Mouse (Mus musculus): Measurements from ENCODE around the gene Gm10100. TPM values are rescaled to one million over a fixed set of nuclear protein-coding genes. Genes with fewer than 3 reads are reported as not detected.

Gene Gm10100
- not detected for polyA plus RNA-seq (2015; fragmentation: Illumina TruSeq; extraction: RNeasy Lipid Tissue Mini Kit (QIAGEN cat#74804); ENCODE audit: low read depth, low replicate concordance)

GRCm38 (mm10) chr10:77726186-77726585 lies at the start of gene Gm10100:
Gene Gm10100 (plus strand): TSS chr10:77726486.

GRCm38 (mm10) chr10:77685895-77686664 lies 40.2 kb upstream of the Gm10100 start, which contains the start of gene Tspear:
Gene Tspear (plus strand): TSS chr10:77686569.

DNA sequence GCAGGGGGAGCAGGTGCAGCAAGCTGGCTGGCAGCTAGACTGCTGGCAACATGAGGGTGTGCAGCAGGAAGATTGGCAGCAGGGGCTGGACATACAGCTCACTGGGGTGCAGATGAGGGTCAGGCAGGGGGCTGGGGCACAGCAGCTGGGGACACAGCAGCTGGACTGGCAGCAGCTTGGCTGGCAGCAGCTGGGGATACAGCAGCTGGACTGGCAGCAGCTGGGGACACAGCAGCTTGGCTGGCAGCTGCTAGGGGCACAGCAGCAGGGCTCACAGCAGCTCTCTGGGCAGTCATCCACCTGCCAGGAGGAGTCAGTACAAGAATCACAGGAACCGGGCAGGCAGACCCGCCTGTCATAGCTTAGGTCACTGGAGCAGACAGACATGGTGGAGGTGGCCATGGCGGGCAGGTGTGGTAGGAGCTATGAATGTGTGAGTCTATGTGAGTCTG lies 35.9 kb upstream of the Gm10100 start, which contains the start of gene Gm19402:
Gene Gm19402, minus strand, starts transcription at position 402 of the 452 bp plus-strand sequence.

DNA sequence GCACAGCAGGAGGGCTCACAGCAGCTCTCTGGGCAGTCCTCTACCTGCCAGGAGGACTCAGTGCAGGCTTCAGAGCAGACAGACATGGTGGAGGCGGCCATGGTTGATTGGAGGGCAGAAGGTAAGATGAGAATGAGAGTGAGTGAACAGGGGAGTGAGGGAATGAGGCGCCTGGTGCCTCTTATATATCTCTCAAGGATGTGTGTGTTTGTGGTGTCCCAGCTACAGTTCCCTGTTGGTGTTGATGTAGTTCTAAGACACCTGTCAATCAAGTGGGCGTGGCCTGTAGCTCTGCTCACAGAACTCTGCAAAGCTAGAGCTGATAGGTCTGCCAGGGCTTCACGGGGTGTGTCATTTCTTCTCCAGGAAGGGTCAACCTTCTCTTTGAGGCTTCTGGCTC lies 29.2 kb upstream of the Gm10100 start, which contains the start of gene Gm9508:
Gene Gm9508, minus strand, starts transcription at position 101 of the 400 bp plus-strand sequence.

DNA sequence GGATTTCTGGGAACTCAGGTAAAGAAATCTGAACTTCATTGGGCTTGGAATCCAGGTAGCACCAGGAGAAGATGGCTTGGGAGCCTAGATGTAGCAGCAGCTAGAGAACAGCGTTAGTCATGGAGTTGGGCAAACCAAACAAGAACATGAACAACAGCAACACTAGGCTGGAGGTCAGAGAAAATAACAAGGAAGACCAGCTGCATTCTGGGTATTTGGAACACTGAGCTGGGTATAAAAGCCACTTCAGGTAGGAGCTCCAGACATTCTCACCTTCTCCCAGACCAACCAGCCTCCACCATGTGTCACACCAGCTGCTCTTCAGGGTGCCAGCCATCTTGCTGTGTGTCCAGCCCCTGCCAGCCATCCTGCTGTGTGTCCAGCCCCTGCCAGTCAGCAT lies 20.0 kb upstream of the Gm10100 start, which contains the start of gene Gm10272:
Gene Gm10272, plus strand, starts transcription at position 301 of the 400 bp plus-strand sequence.

DNA sequence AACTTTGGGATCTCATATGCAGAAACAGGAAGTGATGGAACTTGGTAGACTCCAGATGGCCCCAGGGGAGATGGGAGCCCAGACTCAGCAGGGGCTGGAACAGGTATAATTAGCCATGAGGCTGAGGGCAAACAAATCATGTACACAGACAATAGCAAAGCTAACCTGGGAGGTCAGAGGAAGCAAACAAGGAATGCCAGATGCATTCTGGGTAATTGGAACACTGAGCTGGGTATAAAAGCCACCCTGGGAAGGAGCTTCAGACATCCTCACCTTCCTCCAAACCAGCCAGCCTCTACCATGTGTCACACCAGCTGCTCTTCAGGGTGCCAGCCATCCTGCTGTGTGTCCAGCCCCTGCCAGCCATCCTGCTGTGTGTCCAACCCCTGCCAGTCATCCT lies 15.1 kb upstream of the Gm10100 start, which contains the start of gene Gm10024:
Gene Gm10024, plus strand, starts transcription at position 301 of the 400 bp plus-strand sequence.

DNA sequence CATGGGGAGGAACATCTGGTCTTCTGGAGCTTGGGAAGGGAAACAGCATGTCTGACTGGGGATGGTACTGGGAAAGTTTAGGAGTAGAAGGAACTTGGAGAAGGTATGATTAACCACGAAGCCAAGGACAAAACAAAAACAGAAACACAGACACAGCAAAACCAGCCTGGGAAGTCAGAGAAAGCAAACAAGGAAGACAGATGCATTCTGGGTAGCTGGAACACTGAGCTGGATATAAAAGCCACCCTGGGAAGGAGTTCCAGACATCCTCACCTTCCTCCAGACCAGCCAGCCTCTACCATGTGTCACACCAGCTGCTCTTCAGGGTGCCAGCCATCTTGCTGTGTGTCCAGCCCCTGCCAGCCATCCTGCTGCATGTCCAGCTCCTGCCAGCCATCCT lies 10.8 kb upstream of the Gm10100 start, which contains the start of gene Gm10142:
Gene Gm10142, plus strand, starts transcription at position 301 of the 400 bp plus-strand sequence.

GRCm38 (mm10) chr10:77720299-77720698 lies 6.0 kb upstream of the Gm10100 start, which contains the start of gene Krtap12-1:
Gene Krtap12-1 (plus strand): TSS chr10:77720599.

GRCm38 (mm10) chr10:77741924-77742688 lies 15.8 kb downstream of the Gm10100 start, which contains the start of gene Gm18596:
Gene Gm18596 (minus strand): TSS chr10:77742638.

DNA sequence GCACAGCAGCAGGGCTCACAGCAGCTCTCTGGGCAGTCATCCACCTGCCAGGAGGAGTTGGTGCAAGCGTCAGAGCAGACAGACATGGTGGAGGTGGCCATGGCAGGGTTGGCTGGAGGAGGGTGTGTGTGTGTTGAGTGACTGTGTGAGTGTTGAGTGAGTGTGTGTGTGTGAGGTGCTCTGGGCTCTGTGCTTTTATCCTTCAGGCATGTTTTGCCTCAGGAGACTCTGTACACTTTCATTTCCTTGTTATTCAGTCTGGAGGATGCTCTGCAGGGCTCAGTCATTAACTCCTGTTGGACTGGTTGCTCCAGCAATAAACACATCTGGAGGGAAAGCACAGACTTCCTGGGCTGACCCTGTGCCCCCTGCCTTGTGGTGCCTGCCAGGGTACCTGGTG lies 25.0 kb downstream of the Gm10100 start, which contains the start of gene Gm9736:
Gene Gm9736, minus strand, starts transcription at position 101 of the 400 bp plus-strand sequence.

GRCm38 (mm10) chr10:77759582-77759981 lies 33.3 kb downstream of the Gm10100 start, which contains the start of gene Gm3233:
Gene Gm3233 (minus strand): TSS chr10:77759682.

GRCm38 (mm10) chr10:77771225-77771624 lies 44.9 kb downstream of the Gm10100 start, which contains the start of gene Gm3238:
Gene Gm3238 (minus strand): TSS chr10:77771325.

Other genes with a start within 250 kb of the Gm10100 start
- gene Fam207a, start 210.7 kb upstream of the Gm10100 start, polyA plus RNA-seq (2015; fragmentation: Illumina TruSeq; extraction: RNeasy Lipid Tissue Mini Kit (QIAGEN cat#74804); ENCODE audit: low read depth, low replicate concordance): 33.6 TPM
- gene Itgb2, start 196.2 kb upstream of the Gm10100 start, polyA plus RNA-seq (2015; fragmentation: Illumina TruSeq; extraction: RNeasy Lipid Tissue Mini Kit (QIAGEN cat#74804); ENCODE audit: low read depth, low replicate concordance): 5.1 TPM
- gene Pttg1ip, start 144.8 kb upstream of the Gm10100 start, polyA plus RNA-seq (2015; fragmentation: Illumina TruSeq; extraction: RNeasy Lipid Tissue Mini Kit (QIAGEN cat#74804); ENCODE audit: low read depth, low replicate concordance): 81.4 TPM
- 222 TPM for gene Sumo3, start 120.4 kb upstream of the Gm10100 start, polyA plus RNA-seq (2015; fragmentation: Illumina TruSeq; extraction: RNeasy Lipid Tissue Mini Kit (QIAGEN cat#74804); ENCODE audit: low read depth, low replicate concordance)
- gene Gm49325, start 120.3 kb upstream of the Gm10100 start, polyA plus RNA-seq (2015; fragmentation: Illumina TruSeq; extraction: RNeasy Lipid Tissue Mini Kit (QIAGEN cat#74804); ENCODE audit: low read depth, low replicate concordance): 7.8 TPM
- gene Ube2g2, start 104.2 kb upstream of the Gm10100 start, polyA plus RNA-seq (2015; fragmentation: Illumina TruSeq; extraction: RNeasy Lipid Tissue Mini Kit (QIAGEN cat#74804); ENCODE audit: low read depth, low replicate concordance): 47.4 TPM
- gene Tspear, start 39.9 kb upstream of the Gm10100 start, polyA plus RNA-seq (2015; fragmentation: Illumina TruSeq; extraction: RNeasy Lipid Tissue Mini Kit (QIAGEN cat#74804); ENCODE audit: low read depth, low replicate concordance): 0.58 TPM
- gene Gm19402, start 35.7 kb upstream of the Gm10100 start, polyA plus RNA-seq (2015; fragmentation: Illumina TruSeq; extraction: RNeasy Lipid Tissue Mini Kit (QIAGEN cat#74804); ENCODE audit: low read depth, low replicate concordance): not detected
- not detected for gene Gm9508, start 29.3 kb upstream of the Gm10100 start, polyA plus RNA-seq (2015; fragmentation: Illumina TruSeq; extraction: RNeasy Lipid Tissue Mini Kit (QIAGEN cat#74804); ENCODE audit: low read depth, low replicate concordance)
- gene Gm10272, start 19.9 kb upstream of the Gm10100 start, polyA plus RNA-seq (2015; fragmentation: Illumina TruSeq; extraction: RNeasy Lipid Tissue Mini Kit (QIAGEN cat#74804); ENCODE audit: low read depth, low replicate concordance): not detected
- not detected for gene Gm10024, start 15.0 kb upstream of the Gm10100 start, polyA plus RNA-seq (2015; fragmentation: Illumina TruSeq; extraction: RNeasy Lipid Tissue Mini Kit (QIAGEN cat#74804); ENCODE audit: low read depth, low replicate concordance)
- not detected for gene Gm10142, start 10.7 kb upstream of the Gm10100 start, polyA plus RNA-seq (2015; fragmentation: Illumina TruSeq; extraction: RNeasy Lipid Tissue Mini Kit (QIAGEN cat#74804); ENCODE audit: low read depth, low replicate concordance)
- gene Krtap12-1, start 5.9 kb upstream of the Gm10100 start, polyA plus RNA-seq (2015; fragmentation: Illumina TruSeq; extraction: RNeasy Lipid Tissue Mini Kit (QIAGEN cat#74804); ENCODE audit: low read depth, low replicate concordance): not detected
- gene Gm18596, start 16.2 kb downstream of the Gm10100 start, polyA plus RNA-seq (2015; fragmentation: Illumina TruSeq; extraction: RNeasy Lipid Tissue Mini Kit (QIAGEN cat#74804); ENCODE audit: low read depth, low replicate concordance): not detected
- not detected for gene Gm9736, start 24.9 kb downstream of the Gm10100 start, polyA plus RNA-seq (2015; fragmentation: Illumina TruSeq; extraction: RNeasy Lipid Tissue Mini Kit (QIAGEN cat#74804); ENCODE audit: low read depth, low replicate concordance)
- gene Gm3233, start 33.2 kb downstream of the Gm10100 start, polyA plus RNA-seq (2015; fragmentation: Illumina TruSeq; extraction: RNeasy Lipid Tissue Mini Kit (QIAGEN cat#74804); ENCODE audit: low read depth, low replicate concordance): not detected
- not detected for gene Gm3238, start 44.8 kb downstream of the Gm10100 start, polyA plus RNA-seq (2015; fragmentation: Illumina TruSeq; extraction: RNeasy Lipid Tissue Mini Kit (QIAGEN cat#74804); ENCODE audit: low read depth, low replicate concordance)
- not detected for gene Gm7138, start 50.5 kb downstream of the Gm10100 start, polyA plus RNA-seq (2015; fragmentation: Illumina TruSeq; extraction: RNeasy Lipid Tissue Mini Kit (QIAGEN cat#74804); ENCODE audit: low read depth, low replicate concordance)
- gene Gm3250, start 56.1 kb downstream of the Gm10100 start, polyA plus RNA-seq (2015; fragmentation: Illumina TruSeq; extraction: RNeasy Lipid Tissue Mini Kit (QIAGEN cat#74804); ENCODE audit: low read depth, low replicate concordance): not detected
- not detected for gene Gm7137, start 61.7 kb downstream of the Gm10100 start, polyA plus RNA-seq (2015; fragmentation: Illumina TruSeq; extraction: RNeasy Lipid Tissue Mini Kit (QIAGEN cat#74804); ENCODE audit: low read depth, low replicate concordance)
- not detected for gene Gm9639, start 68.6 kb downstream of the Gm10100 start, polyA plus RNA-seq (2015; fragmentation: Illumina TruSeq; extraction: RNeasy Lipid Tissue Mini Kit (QIAGEN cat#74804); ENCODE audit: low read depth, low replicate concordance)
- not detected for gene Gm19668, start 72.6 kb downstream of the Gm10100 start, polyA plus RNA-seq (2015; fragmentation: Illumina TruSeq; extraction: RNeasy Lipid Tissue Mini Kit (QIAGEN cat#74804); ENCODE audit: low read depth, low replicate concordance)
- gene Gm9507, start 85.4 kb downstream of the Gm10100 start, polyA plus RNA-seq (2015; fragmentation: Illumina TruSeq; extraction: RNeasy Lipid Tissue Mini Kit (QIAGEN cat#74804); ENCODE audit: low read depth, low replicate concordance): not detected
- not detected for gene Gm2696, start 88.2 kb downstream of the Gm10100 start, polyA plus RNA-seq (2015; fragmentation: Illumina TruSeq; extraction: RNeasy Lipid Tissue Mini Kit (QIAGEN cat#74804); ENCODE audit: low read depth, low replicate concordance)
- not detected for gene Krtap10-4, start 100.6 kb downstream of the Gm10100 start, polyA plus RNA-seq (2015; fragmentation: Illumina TruSeq; extraction: RNeasy Lipid Tissue Mini Kit (QIAGEN cat#74804); ENCODE audit: low read depth, low replicate concordance)
- gene Krtap10-10, start 109.5 kb downstream of the Gm10100 start, polyA plus RNA-seq (2015; fragmentation: Illumina TruSeq; extraction: RNeasy Lipid Tissue Mini Kit (QIAGEN cat#74804); ENCODE audit: low read depth, low replicate concordance): not detected
- gene Gm36176, start 120.3 kb downstream of the Gm10100 start, polyA plus RNA-seq (2015; fragmentation: Illumina TruSeq; extraction: RNeasy Lipid Tissue Mini Kit (QIAGEN cat#74804); ENCODE audit: low read depth, low replicate concordance): not detected
- not detected for gene Gm10318, start 126.4 kb downstream of the Gm10100 start, polyA plus RNA-seq (2015; fragmentation: Illumina TruSeq; extraction: RNeasy Lipid Tissue Mini Kit (QIAGEN cat#74804); ENCODE audit: low read depth, low replicate concordance)
- not detected for gene Gm3285, start 135.5 kb downstream of the Gm10100 start, polyA plus RNA-seq (2015; fragmentation: Illumina TruSeq; extraction: RNeasy Lipid Tissue Mini Kit (QIAGEN cat#74804); ENCODE audit: low read depth, low replicate concordance)
- gene Lrrc3, start 176.1 kb downstream of the Gm10100 start, polyA plus RNA-seq (2015; fragmentation: Illumina TruSeq; extraction: RNeasy Lipid Tissue Mini Kit (QIAGEN cat#74804); ENCODE audit: low read depth, low replicate concordance): 6.6 TPM
- 19.7 TPM for gene Trpm2, start 244.1 kb downstream of the Gm10100 start, polyA plus RNA-seq (2015; fragmentation: Illumina TruSeq; extraction: RNeasy Lipid Tissue Mini Kit (QIAGEN cat#74804); ENCODE audit: low read depth, low replicate concordance)